Mouse (Mus musculus): ENCODE results near the gene Btbd17. TPM values are rescaled to one million over a fixed set of nuclear protein-coding genes. Genes with fewer than 3 reads are reported as not detected.
A peak's percentile ranks its signal among the peaks of the same experiment; 100 is the strongest.

Gene Btbd17
- polyA plus RNA-seq, 1 experiment from 2014 or later, result 1.1 TPM

GRCm38 (mm10) chr11:114820444-114820843, 24.7 kb upstream of the Btbd17 start:
- no peak overlapping the region for H3K4me2 ChIP-seq
- no peak overlapping the region for H3K4me3 ChIP-seq
- H3K27ac ChIP-seq, result no peak overlapping the region
- peaks cover 38% of the 10 kb centered on the region for H3K4me1 ChIP-seq
- H3K9ac ChIP-seq, result no peak overlapping the region
- H3K27me3 ChIP-seq, result no peaks in the 10 kb centered on the region
- no peak for ATAC-seq (ENCODE audit: insufficient number of reproducible peaks, insufficient read depth, low FRiP score, low TSS enrichment, low read depth)
- no peaks in the 10 kb centered on the region for H3K36me3 ChIP-seq
- H3K9me3 ChIP-seq, result no peaks in the 10 kb centered on the region
- WGBS, result 21% methylated on average over 3 of the region's 3 CpGs

- no peak overlapping the region for H3K4me3 ChIP-seq
- no peak overlapping the region for H3K27ac ChIP-seq
- H3K9ac ChIP-seq, result no peak overlapping the region
- ATAC-seq (ENCODE audit: insufficient number of reproducible peaks, insufficient read depth, low FRiP score, low TSS enrichment, low read depth), result no peak
- H3K36me3 ChIP-seq, result no peaks in the 10 kb centered on the region
- no peak overlapping the region for H3K4me2 ChIP-seq
- peaks cover 38% of the 10 kb centered on the region for H3K4me1 ChIP-seq
- no peaks in the 10 kb centered on the region for H3K9me3 ChIP-seq
- WGBS, result 25% methylated on average over 2 of the region's 2 CpGs
- no peaks in the 10 kb centered on the region for H3K27me3 ChIP-seq
Observed at GRCm38 (mm10) chr11:114819110-114819509, 23.4 kb upstream of the Btbd17 start.

GRCm38 (mm10) chr11:114818185-114818584, 22.4 kb upstream of the Btbd17 start:
- H3K9ac ChIP-seq, result no peak overlapping the region
- no peaks in the 10 kb centered on the region for H3K9me3 ChIP-seq
- peaks cover 30% of the 10 kb centered on the region for H3K4me1 ChIP-seq
- H3K4me2 ChIP-seq, result no peak overlapping the region
- no peak overlapping the region for H3K27ac ChIP-seq
- no peak for ATAC-seq (ENCODE audit: insufficient number of reproducible peaks, insufficient read depth, low FRiP score, low TSS enrichment, low read depth)
- no peak overlapping the region for H3K4me3 ChIP-seq
- H3K27me3 ChIP-seq, result no peaks in the 10 kb centered on the region
- 94% methylated on average over 7 of the region's 7 CpGs for WGBS
- H3K36me3 ChIP-seq, result no peaks in the 10 kb centered on the region

- 90% methylated on average over 4 of the region's 4 CpGs for WGBS
- Histone ChIP-seq H3K9me3 (no peaks in the 10 kb centered on the region), H3K36me3 (no peaks in the 10 kb centered on the region), H3K27me3 (no peaks in the 10 kb centered on the region), H3K27ac (no peak overlapping the region), H3K4me1 (peaks cover 24% of the 10 kb centered on the region), H3K4me3 (no peak overlapping the region), H3K4me2 (no peak overlapping the region), H3K9ac (no peak overlapping the region)
- ATAC-seq (ENCODE audit: insufficient number of reproducible peaks, insufficient read depth, low FRiP score, low TSS enrichment, low read depth), result no peak
Observed at GRCm38 (mm10) chr11:114816934-114817333, 21.2 kb upstream of the Btbd17 start.

- Histone ChIP-seq H3K36me3 (no peaks in the 10 kb centered on the region), H3K4me2 (no peak overlapping the region), H3K9me3 (no peaks in the 10 kb centered on the region), H3K4me3 (no peak overlapping the region), H3K9ac (no peak overlapping the region), H3K4me1 (peaks cover 20% of the 10 kb centered on the region), H3K27ac (no peak overlapping the region), H3K27me3 (no peaks in the 10 kb centered on the region)
- 73% methylated on average over 11 of the region's 11 CpGs for WGBS
- no peak for ATAC-seq (ENCODE audit: insufficient number of reproducible peaks, insufficient read depth, low FRiP score, low TSS enrichment, low read depth)
Observed at GRCm38 (mm10) chr11:114814873-114815592, 19.3 kb upstream of the Btbd17 start.

GRCm38 (mm10) chr11:114812731-114813240, 17.0 kb upstream of the Btbd17 start:
- ATAC-seq (ENCODE audit: insufficient number of reproducible peaks, insufficient read depth, low FRiP score, low TSS enrichment, low read depth), result no peak
- no peaks in the 10 kb centered on the region for H3K9me3 ChIP-seq
- no peak overlapping the region for H3K27ac ChIP-seq
- H3K9ac ChIP-seq, result no peak overlapping the region
- H3K4me1 ChIP-seq, result peaks cover 12% of the 10 kb centered on the region
- H3K4me3 ChIP-seq, result no peak overlapping the region
- 14% methylated on average over 6 of the region's 6 CpGs for WGBS
- no peak overlapping the region for H3K4me2 ChIP-seq
- H3K27me3 ChIP-seq, result no peaks in the 10 kb centered on the region
- H3K36me3 ChIP-seq, result no peaks in the 10 kb centered on the region

GRCm38 (mm10) chr11:114810344-114810743, 14.6 kb upstream of the Btbd17 start:
- no peak overlapping the region for H3K4me2 ChIP-seq
- no peak for ATAC-seq (ENCODE audit: insufficient number of reproducible peaks, insufficient read depth, low FRiP score, low TSS enrichment, low read depth)
- no peaks in the 10 kb centered on the region for H3K9me3 ChIP-seq
- peaks cover 21% of the 10 kb centered on the region for H3K4me1 ChIP-seq
- H3K9ac ChIP-seq, result no peak overlapping the region
- 4% methylated on average over 4 of the region's 4 CpGs for WGBS
- no peaks in the 10 kb centered on the region for H3K27me3 ChIP-seq
- no peak overlapping the region for H3K4me3 ChIP-seq
- peak overlapping the region; percentile 7; the same call in 1 of the 2 replicates for H3K27ac ChIP-seq
- H3K36me3 ChIP-seq, result no peaks in the 10 kb centered on the region

GRCm38 (mm10) chr11:114809371-114809770, 13.6 kb upstream of the Btbd17 start:
- WGBS, result 81% methylated on average over 1 of the region's 1 CpGs
- no peak overlapping the region for H3K27ac ChIP-seq
- no peaks in the 10 kb centered on the region for H3K9me3 ChIP-seq
- no peak overlapping the region for H3K9ac ChIP-seq
- H3K4me1 ChIP-seq, result peaks cover 21% of the 10 kb centered on the region
- ATAC-seq (ENCODE audit: insufficient number of reproducible peaks, insufficient read depth, low FRiP score, low TSS enrichment, low read depth), result no peak
- H3K4me3 ChIP-seq, result no peak overlapping the region
- H3K36me3 ChIP-seq, result no peaks in the 10 kb centered on the region
- H3K4me2 ChIP-seq, result no peak overlapping the region
- H3K27me3 ChIP-seq, result no peaks in the 10 kb centered on the region

GRCm38 (mm10) chr11:114807686-114808427, 12.1 kb upstream of the Btbd17 start:
- Histone ChIP-seq H3K36me3 (no peaks in the 10 kb centered on the region), H3K4me2 (no peak overlapping the region), H3K9me3 (no peaks in the 10 kb centered on the region), H3K4me1 (peaks cover 23% of the 10 kb centered on the region), H3K9ac (no peak overlapping the region), H3K27ac (no peak overlapping the region), H3K4me3 (no peak overlapping the region), H3K27me3 (no peaks in the 10 kb centered on the region)
- WGBS, result 25% methylated on average over 14 of the region's 14 CpGs
- ATAC-seq (ENCODE audit: insufficient number of reproducible peaks, insufficient read depth, low FRiP score, low TSS enrichment, low read depth), result no peak

- Histone ChIP-seq H3K27ac (no peak overlapping the region), H3K27me3 (no peaks in the 10 kb centered on the region), H3K36me3 (no peaks in the 10 kb centered on the region), H3K4me3 (no peak overlapping the region), H3K9me3 (no peaks in the 10 kb centered on the region), H3K4me2 (no peak overlapping the region), H3K4me1 (peaks cover 22% of the 10 kb centered on the region), H3K9ac (no peak overlapping the region)
- 66% methylated on average over 2 of the region's 2 CpGs for WGBS
- ATAC-seq (ENCODE audit: insufficient number of reproducible peaks, insufficient read depth, low FRiP score, low TSS enrichment, low read depth), result no peak
Observed at GRCm38 (mm10) chr11:114807025-114807424, 11.3 kb upstream of the Btbd17 start.

- Histone ChIP-seq H3K9ac (no peak overlapping the region), H3K4me3 (no peak overlapping the region), H3K4me2 (no peak overlapping the region), H3K27ac (no peak overlapping the region), H3K4me1 (peaks cover 14% of the 10 kb centered on the region; the same call in 1 of the 2 replicates), H3K36me3 (no peaks in the 10 kb centered on the region), H3K27me3 (no peaks in the 10 kb centered on the region), H3K9me3 (no peaks in the 10 kb centered on the region)
- 42% methylated on average over 8 of the region's 8 CpGs for WGBS
- no peak for ATAC-seq (ENCODE audit: insufficient number of reproducible peaks, insufficient read depth, low FRiP score, low TSS enrichment, low read depth)
Observed at GRCm38 (mm10) chr11:114803990-114804389, 8.2 kb upstream of the Btbd17 start.
